Mouse (Mus musculus) stomach, postnatal 0 days (tissue): ENCODE measurements around the gene Det1. TPM values are rescaled to one million over a fixed set of nuclear protein-coding genes. Genes with fewer than 3 reads are reported as not detected.

Experiments used
- ATAC-seq: fragments of 200-750 bp; cut with Nextera tagmentation; 2 replicates; pipeline ENCODE4 v1.8.0; 2017; ENCODE audit not compliant: low FRiP score, low TSS enrichment
- DNase-seq: peaks from one replicate; pipeline ENCODE4 v3.0.0-alpha.2; 2016; ENCODE audit warnings: low spot score
- H3K27ac ChIP-seq: fragments of 300-500 bp; sonication (generic); replicated peaks from 2 replicates; pipeline ENCODE4 v1.5.1; 2014; ENCODE audit warnings: mild to moderate bottlenecking, control low read depth
- H3K27me3 ChIP-seq: fragments of 300-500 bp; sonication (generic); 2 replicates; pipeline ENCODE4 v1.6.1; 2014; ENCODE audit warnings: low read length; ENCODE audit not compliant: control insufficient read depth, insufficient read depth
- H3K36me3 ChIP-seq: fragments of 300-500 bp; sonication (generic); 2 replicates; pipeline ENCODE4 v1.6.1; 2014; ENCODE audit warnings: low read length, mixed read lengths; ENCODE audit not compliant: control insufficient read depth, insufficient read depth
- H3K4me1 ChIP-seq: fragments of 300-500 bp; sonication (generic); replicated peaks from 2 replicates; pipeline ENCODE4 v1.6.1; 2014; ENCODE audit warnings: antibody characterized with exemption; ENCODE audit not compliant: control insufficient read depth, insufficient read depth
- H3K4me2 ChIP-seq: fragments of 300-500 bp; sonication (generic); replicated peaks from 2 replicates; pipeline ENCODE4 v1.6.1; 2014; ENCODE audit warnings: low read depth, mild to moderate bottlenecking, control low read depth, moderate library complexity
- H3K4me3 ChIP-seq: fragments of 300-500 bp; sonication (generic); 2 replicates; pipeline ENCODE4 v1.5.1; 2014; ENCODE audit warnings: low read depth, low read length, control low read depth
- H3K9ac ChIP-seq: fragments of 300-500 bp; sonication (generic); 2 replicates; pipeline ENCODE4 v1.6.1; 2014; ENCODE audit warnings: mild to moderate bottlenecking, low read length, control low read depth, mixed read lengths
- H3K9me3 ChIP-seq: fragments of 300-500 bp; sonication (generic); 2 replicates; pipeline ENCODE4 v1.6.1; 2016; ENCODE audit warnings: low read length; ENCODE audit not compliant: control insufficient read depth
- CTCF ChIP-seq: IDR thresholded peaks from 2 replicates; pipeline ENCODE4 v1.5.1; 2016; ENCODE audit warnings: antibody characterized with exemption, low read depth, mild to moderate bottlenecking, moderate library complexity
- EP300 ChIP-seq: optimal IDR thresholded peaks from 2 replicates; pipeline ENCODE3; 2016; ENCODE audit warnings: antibody characterized with exemption
- WGBS: fragments of 180-500 bp; shearing (Covaris S2); extraction: QIAGEN DNeasy Blood & Tissue Kit; methylation state at CpG from one replicate; pipeline ENCODE4 v1.1.7; 2014; 5-methylcytosine and 5-hydroxymethylcytosine counted together
- polyA plus RNA-seq: library from polyadenylated mRNA; unstranded; fragments of >200 nt; fragmentation: Nextera tagmentation; extraction: Ambion mirVana; gene quantifications from 2 replicates; pipeline ENCODE4 v1.2.1, GENCODE M21; 2015

Det1 gene
- 8.2 and 8.3 TPM in 2 replicates for polyA plus RNA-seq

DNA sequence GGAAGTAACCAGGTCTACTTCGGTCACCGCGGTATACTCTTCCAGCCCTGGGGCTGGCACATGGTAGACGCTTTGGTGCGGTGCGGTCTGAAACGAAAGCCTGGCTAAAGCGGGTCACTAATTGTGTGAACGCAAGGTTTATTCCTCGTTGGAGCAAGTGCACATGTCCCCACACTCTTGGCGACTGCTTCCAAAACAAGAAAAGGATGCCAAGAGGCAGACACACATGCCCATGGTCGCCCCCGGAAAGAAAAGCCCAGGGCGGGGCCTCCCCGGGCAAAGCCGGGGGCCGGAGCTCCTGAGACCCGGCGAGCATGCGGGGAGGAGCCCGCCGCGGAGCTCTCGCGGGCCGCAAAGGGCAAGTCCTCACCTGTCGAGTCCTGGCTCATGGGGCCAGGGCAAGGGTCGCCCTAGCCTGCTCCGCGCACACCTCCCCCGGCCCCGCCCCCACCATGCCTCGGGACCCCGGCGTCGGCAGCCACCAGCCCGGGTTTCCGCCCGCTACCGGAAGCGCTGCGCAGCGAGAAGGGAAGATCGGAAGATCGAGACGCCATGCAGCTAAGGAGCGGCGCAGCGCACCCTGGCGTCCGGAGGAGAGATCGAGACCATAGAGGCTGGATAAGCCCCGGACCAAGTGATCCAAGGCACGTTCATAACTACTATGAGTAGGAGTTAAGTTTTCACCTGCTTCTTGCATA lies at the start of gene Det1:
Gene Det1, minus strand, starts transcription at position 527 of the 698 bp plus-strand sequence.
- WGBS = under 1% methylated on average over 53 of the region's 54 CpGs

GRCm38 (mm10) chr7:78895653-78896333 lies 48.7 kb upstream of the Det1 start, which contains the start of gene Aen:
Gene Aen, plus strand, starts transcription at chr7:78895854.
- H3K27me3 ChIP-seq = no peaks in the 10 kb centered on the region
- H3K4me3 ChIP-seq = peak within 1 kb of the TSS; percentile 83
- no peaks in the 10 kb centered on the region for H3K36me3 ChIP-seq
- peak; percentile 98 for DNase-seq
- H3K27ac ChIP-seq = peak within 1 kb of the TSS; percentile 70
- peak within 1 kb of the TSS; percentile 80 for H3K9ac ChIP-seq
- peak within 1 kb of the TSS; percentile 88 for H3K4me2 ChIP-seq
- H3K4me1 ChIP-seq = no peaks in the 10 kb centered on the region; the same call in 1 of the 2 replicates
- WGBS = under 1% methylated on average over 53 of the region's 53 CpGs
- H3K9me3 ChIP-seq = no peaks in the 10 kb centered on the region
- peak; percentile 99 for ATAC-seq
- no peak for TF ChIP-seq CTCF
- TF ChIP-seq EP300 = peak; percentile 36

More for the DNA sequence above, at the start of gene Det1:
- H3K27ac ChIP-seq = peak within 1 kb of the TSS; percentile 63
- DNase-seq (peak; percentile 92), ATAC-seq (peak; percentile 94)
- H3K9me3 ChIP-seq = no peaks in the 10 kb centered on the region
- H3K4me1 ChIP-seq = peaks cover 4% of the 10 kb centered on the region; the same call in 1 of the 2 replicates
- H3K4me3 ChIP-seq = peak within 1 kb of the TSS; percentile 72
- TF ChIP-seq CTCF (peak; percentile 96), EP300 (no peak)
- H3K4me2 ChIP-seq = peak within 1 kb of the TSS; percentile 70
- H3K36me3 ChIP-seq = peaks cover 5% of the 10 kb centered on the region
- peak within 1 kb of the TSS; percentile 89 for H3K9ac ChIP-seq
- H3K27me3 ChIP-seq = no peaks in the 10 kb centered on the region

DNA sequence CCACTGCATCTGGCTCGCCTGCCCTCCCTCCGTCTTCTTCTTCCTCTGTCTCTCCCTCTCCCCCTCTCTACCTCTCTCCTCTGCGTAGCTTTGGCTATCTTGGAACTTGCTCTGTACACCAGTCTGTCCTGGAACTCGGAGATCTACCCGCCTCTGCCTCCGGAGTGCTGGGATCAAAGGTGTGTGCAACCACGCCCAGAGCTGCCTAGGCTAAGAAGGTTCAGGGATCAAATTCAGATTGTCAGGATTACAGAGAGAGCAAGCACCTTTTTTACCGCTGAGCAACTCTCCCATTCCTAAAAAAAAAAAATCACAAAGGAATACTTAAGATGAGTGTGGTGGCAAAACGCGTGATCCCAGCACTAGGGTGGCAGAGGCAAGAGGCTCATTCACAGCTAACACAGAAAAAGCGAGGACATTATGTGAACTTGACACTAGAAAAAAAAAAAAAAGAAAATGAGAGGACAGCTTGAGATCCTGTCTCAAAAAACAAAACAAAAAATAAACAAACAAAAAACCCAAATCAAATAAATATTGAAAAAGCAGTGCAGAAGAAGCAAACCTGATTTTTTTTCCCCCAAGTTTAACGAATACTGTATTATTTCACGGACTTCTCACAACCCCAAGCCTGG lies 48.1 kb upstream of the Det1 start:
- Histone ChIP-seq H3K27ac (no peak overlapping the region), H3K9me3 (no peaks in the 10 kb centered on the region), H3K9ac (no peak overlapping the region), H3K4me2 (peak overlapping the region; percentile 88), H3K4me3 (peak overlapping the region; percentile 83), H3K4me1 (no peaks in the 10 kb centered on the region; the same call in 1 of the 2 replicates), H3K36me3 (no peaks in the 10 kb centered on the region), H3K27me3 (no peaks in the 10 kb centered on the region)
- WGBS = 56% methylated on average over 13 of the region's 13 CpGs
- no peak for TF ChIP-seq CTCF
- no peak for TF ChIP-seq EP300
- no peak for DNase-seq
- no peak for ATAC-seq

GRCm38 (mm10) chr7:78893917-78894316 lies 46.9 kb upstream of the Det1 start:
- Histone ChIP-seq H3K9ac (no peak overlapping the region), H3K4me2 (no peak overlapping the region), H3K27me3 (no peaks in the 10 kb centered on the region), H3K9me3 (no peaks in the 10 kb centered on the region), H3K4me3 (no peak overlapping the region), H3K27ac (no peak overlapping the region), H3K36me3 (no peaks in the 10 kb centered on the region), H3K4me1 (no peaks in the 10 kb centered on the region; the same call in 1 of the 2 replicates)
- DNase-seq = no peak
- WGBS = 86% methylated on average over 10 of the region's 10 CpGs
- no peak for TF ChIP-seq CTCF
- TF ChIP-seq EP300 = no peak
- ATAC-seq = no peak

- ATAC-seq (no peak), DNase-seq (peak; percentile 89)
- Histone ChIP-seq H3K4me2 (no peak overlapping the region), H3K27ac (no peak overlapping the region), H3K4me3 (no peak overlapping the region), H3K36me3 (no peaks in the 10 kb centered on the region), H3K9ac (no peak overlapping the region), H3K27me3 (no peaks in the 10 kb centered on the region), H3K4me1 (no peaks in the 10 kb centered on the region), H3K9me3 (no peaks in the 10 kb centered on the region)
- 4% methylated on average over 16 of the region's 16 CpGs for WGBS
- TF ChIP-seq EP300 (no peak), CTCF (peak; percentile 98)
Observed at GRCm38 (mm10) chr7:78890641-78891040, 43.6 kb upstream of the Det1 start.
